ENCODE assay signal across 25 mouse cellular contexts in the genomic region with DNA sequence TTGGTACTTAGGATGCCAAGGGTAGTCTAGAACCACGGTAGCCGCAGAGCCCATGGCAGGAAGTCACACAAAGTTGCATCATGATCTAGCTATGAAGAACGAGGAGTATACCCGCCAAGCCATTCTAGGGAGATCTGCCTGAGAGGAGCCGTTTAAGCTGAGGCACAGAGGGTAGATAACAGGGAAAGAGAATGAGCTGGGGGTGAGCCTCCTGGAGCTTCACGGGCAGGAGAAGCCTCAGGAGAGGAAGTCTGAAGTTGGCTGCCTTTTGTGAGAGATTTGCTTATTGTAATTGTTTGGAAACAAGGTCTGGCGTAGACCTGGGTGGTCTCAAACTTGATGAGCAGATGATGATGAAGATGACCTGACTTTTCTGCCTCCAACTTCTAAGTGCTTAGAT. TPM values are rescaled to one million over a fixed set of nuclear protein-coding genes. Genes with fewer than 3 reads are reported as not detected.
DNase-seq lines count a peak whose midpoint lies in the region; ATAC-seq and TF ChIP-seq lines count a peak whose summit lies in the region.
"Had no signal": no experiment of that assay in that cellular context is flagged by ENCODE, and none has a peak within 500 bp of the region (broad histone marks: within the 10 kb centered on the region; RNA-seq: fewer than 3 reads in every experiment).

No protein-coding gene starts in this region.

- no peaks in the 10 kb centered on the region for H3K79me2 ChIP-seq in liver, adult 2 months (ENCODE audit: control insufficient read depth, insufficient read depth, low read length)

- no peaks in the 10 kb centered on the region for H3K9me3 ChIP-seq in midbrain, embryonic 11.5 days (ENCODE audit: control insufficient read depth, low read length)
- H3K9me3 ChIP-seq in midbrain, embryonic 13.5 days, result no peaks in the 10 kb centered on the region
- H3K9me3 ChIP-seq: forebrain, embryonic 10.5 days; forebrain, embryonic 13.5 days; G1E; heart, embryonic 10.5 days; heart, embryonic 13.5 days had no signal

- no peak for TF ChIP-seq POLR2A in liver, adult 2 months (IDR thresholded peaks at IDR 0.05; ENCODE audit: extremely low read depth, insufficient read depth, low read length)

- no peak for ATAC-seq in midbrain, embryonic 11.5 days (ENCODE audit: low FRiP score)
- ATAC-seq in midbrain, embryonic 13.5 days, result no peak
- peak; percentile 48; the same call in 1 of the 2 replicates for ATAC-seq in megakaryocyte progenitor cell, adult 5-6 weeks (replicated peaks; ENCODE audit: poor library complexity)
- ATAC-seq: forebrain, embryonic 13.5 days; forebrain, embryonic 16.5 days; hindbrain, postnatal 0 days; inflammation-experienced regulatory T-cells, adult 6 months had no signal

- peaks cover 12% of the 10 kb centered on the region for H3K4me1 ChIP-seq in liver, adult 2 months (ENCODE audit: control insufficient read depth, insufficient read depth, low read length)
- 0 out of 2 replicates have a peak, but pooled peaks cover 2% of the 10 kb centered on the region for H3K4me1 ChIP-seq in midbrain, embryonic 11.5 days (ENCODE audit: control insufficient read depth, insufficient read depth, low read length)
- no peaks in the 10 kb centered on the region for H3K4me1 ChIP-seq in midbrain, embryonic 13.5 days (replicated peaks)
- H3K4me1 ChIP-seq: forebrain, embryonic 13.5 days had no signal

- 54% methylated on average over 7 of the region's 7 CpGs for WGBS in liver, adult 2 months
- WGBS in midbrain, embryonic 11.5 days, result 80% methylated on average over 7 of the region's 7 CpGs
- WGBS in midbrain, embryonic 13.5 days, result 89% methylated on average over 7 of the region's 7 CpGs

- no peak for DNase-seq in liver, adult 2 months (ENCODE audit: extremely low read depth, low read depth, low spot score)
- DNase-seq in liver, result no peak
- peak; percentile 45 for DNase-seq in midbrain, embryonic 11.5 days (ENCODE audit: low spot score, missing footprints)
- no peak for DNase-seq in adrenal gland, adult 18-20 months (ENCODE audit: low spot score in 2 of 2)
- DNase-seq: adrenal gland, adult 8-10 months; adrenal gland, postnatal 25 days; B cell, adult 2 months; cerebellum, adult 11-12 months; cerebellum, adult 8-10 months; cerebellum, postnatal 10 days; heart, adult 2 months; heart, postnatal 14 days; heart, postnatal 4 days had no signal

- peak overlapping the region; percentile 65 for H3K27ac ChIP-seq in liver, adult 2 months (replicated peaks; ENCODE audit: insufficient read depth, low read depth, low read length)
- no peak overlapping the region for H3K27ac ChIP-seq in midbrain, embryonic 11.5 days (ENCODE audit: low read depth, low read length)
- no peak overlapping the region for H3K27ac ChIP-seq in midbrain, embryonic 13.5 days
- H3K27ac ChIP-seq: forebrain, embryonic 10.5 days; forebrain, embryonic 13.5 days; heart, adult 2 months; heart, embryonic 10.5 days; heart, embryonic 13.5 days; hindbrain, embryonic 14.5 days; hindbrain, postnatal 0 days had no signal

- TF ChIP-seq CTCF in liver, adult 2 months (IDR thresholded peaks at IDR 0.05; ENCODE audit: low read depth, low read length), result no peak

- H3K36me3 ChIP-seq in liver, adult 2 months (ENCODE audit: control insufficient read depth, insufficient read depth, low read length), result no peaks in the 10 kb centered on the region
- H3K36me3 ChIP-seq in midbrain, embryonic 11.5 days (ENCODE audit: control insufficient read depth, insufficient read depth, low read length), result no peaks in the 10 kb centered on the region
- no peaks in the 10 kb centered on the region for H3K36me3 ChIP-seq in midbrain, embryonic 13.5 days
- H3K36me3 ChIP-seq: forebrain, embryonic 10.5 days; G1E; heart, embryonic 10.5 days; heart, embryonic 13.5 days had no signal

- no peak overlapping the region for H3K9ac ChIP-seq in liver, adult 2 months (ENCODE audit: low read depth, low read length)
- no peak overlapping the region for H3K9ac ChIP-seq in midbrain, embryonic 11.5 days (ENCODE audit: low read length)
- H3K9ac ChIP-seq in midbrain, embryonic 13.5 days (replicated peaks), result no peak overlapping the region
- H3K9ac ChIP-seq: forebrain, embryonic 13.5 days; heart, embryonic 13.5 days; hindbrain, embryonic 14.5 days had no signal

- no peak overlapping the region for H3K4me3 ChIP-seq in liver, adult 2 months (ENCODE audit: insufficient read depth, low read depth, low read length)
- H3K4me3 ChIP-seq in midbrain, embryonic 11.5 days (ENCODE audit: low read depth, low read length), result no peak overlapping the region
- no peak overlapping the region for H3K4me3 ChIP-seq in midbrain, embryonic 13.5 days (replicated peaks)
- H3K4me3 ChIP-seq: forebrain, embryonic 10.5 days; forebrain, embryonic 13.5 days; heart, adult 2 months; heart, embryonic 10.5 days; heart, embryonic 13.5 days had no signal

- H3K4me2 ChIP-seq in midbrain, embryonic 11.5 days, result no peak overlapping the region
- H3K4me2 ChIP-seq in midbrain, embryonic 13.5 days (replicated peaks), result no peak overlapping the region
- H3K4me2 ChIP-seq: forebrain, embryonic 13.5 days; heart, embryonic 13.5 days; hindbrain, embryonic 14.5 days had no signal

- H3K27me3 ChIP-seq in liver, adult 2 months (ENCODE audit: control insufficient read depth, insufficient read depth, low read length), result no peaks in the 10 kb centered on the region
- H3K27me3 ChIP-seq in midbrain, embryonic 11.5 days (ENCODE audit: control insufficient read depth, insufficient read depth, low read length), result no peaks in the 10 kb centered on the region
- no peaks in the 10 kb centered on the region for H3K27me3 ChIP-seq in midbrain, embryonic 13.5 days
- H3K27me3 ChIP-seq: CH12.LX; forebrain, embryonic 13.5 days; heart, embryonic 13.5 days had no signal

RNA-seq across cellular contexts. Expression of a gene that starts 10.7 kb away (rescaled TPM):
- total RNA-seq in liver, adult 2 months (2014; rRNA removed), result 19.7 and 31.4 TPM in 2 replicates
- 34.7 and 39.8 TPM in 2 replicates for polyA plus RNA-seq in liver, adult 2 months (2012; rRNA removed)
- polyA plus RNA-seq in midbrain, embryonic 11.5 days (2014; fragmentation: Nextera tagmentation; extraction: Ambion mirVana), result 13.9 and 14.0 TPM in 2 replicates
- 15.8 TPM in 2 replicates for polyA plus RNA-seq in midbrain, embryonic 13.5 days (2015; fragmentation: Nextera tagmentation; extraction: Ambion mirVana)
- 134 and 142 TPM in 2 replicates for total RNA-seq in megakaryocyte progenitor cell, adult 5-6 weeks (2015)
- 52.9 and 67.5 TPM in 2 replicates for total RNA-seq in megakaryocyte progenitor cell, adult 5-6 weeks (2017)
- total RNA-seq in adrenal gland, adult 18-20 months (2021), result 100 to 1,000 TPM in 1 of 2 experiments, 10 to 100 TPM in 1; 85.2 to 122 TPM
